Mouse (Mus musculus) gonadal fat pad, adult 2 months (tissue): ENCODE data around the gene St6galnac6. TPM values are rescaled to one million over a fixed set of nuclear protein-coding genes. Genes with fewer than 3 reads are reported as not detected.
A peak's percentile ranks its signal among the peaks of the same experiment; 100 is the strongest.

Experiments
- DNase-seq: peaks from one replicate; pipeline ENCODE4 v3.0.0-alpha.2; 2012; ENCODE audit warnings: low read depth
- polyA plus RNA-seq: library from polyadenylated mRNA; depleted of rRNA; stranded (reverse); fragments of >200 nt; gene quantifications from 2 replicates; pipeline ENCODE4 v1.2.3, GENCODE M21; 2012

Gene St6galnac6
- polyA plus RNA-seq, 1 experiment, result 46.1 TPM

GRCm38 (mm10) chr2:32637778-32638281, 38.3 kb downstream of the St6galnac6 start:
- DNase-seq, result no peak

- DNase-seq, result no peak
These were observed 40.1 kb downstream of the St6galnac6 start for GRCm38 (mm10) chr2:32639632-32640031.

DNA sequence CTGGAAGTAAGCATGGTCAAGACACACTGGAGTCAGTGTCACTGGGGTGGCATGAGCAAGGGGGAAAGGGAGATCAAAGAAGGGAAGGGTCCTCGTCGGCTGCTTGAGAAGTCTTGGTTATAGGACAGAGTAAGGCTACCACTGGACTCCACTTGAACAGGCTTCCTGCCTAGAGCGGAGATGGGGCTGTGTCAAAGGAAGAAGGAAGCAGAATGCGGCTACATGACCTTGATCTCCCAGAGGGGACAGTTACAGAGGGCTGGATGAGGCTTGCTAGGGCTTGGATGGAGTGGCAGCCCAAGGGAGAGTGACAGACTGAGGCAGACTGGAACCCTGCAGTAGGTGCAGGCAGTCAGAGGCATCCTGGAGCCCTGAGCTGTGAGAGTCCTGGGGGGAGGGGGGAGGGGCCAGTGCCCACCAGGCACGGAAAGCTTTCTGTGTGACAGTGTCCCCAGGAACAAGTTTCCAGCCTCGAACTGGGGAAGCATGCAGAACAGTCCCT, 41.1 kb downstream of the St6galnac6 start:
- no peak for DNase-seq

GRCm38 (mm10) chr2:32641810-32642209, 42.3 kb downstream of the St6galnac6 start:
- DNase-seq, result no peak

DNA sequence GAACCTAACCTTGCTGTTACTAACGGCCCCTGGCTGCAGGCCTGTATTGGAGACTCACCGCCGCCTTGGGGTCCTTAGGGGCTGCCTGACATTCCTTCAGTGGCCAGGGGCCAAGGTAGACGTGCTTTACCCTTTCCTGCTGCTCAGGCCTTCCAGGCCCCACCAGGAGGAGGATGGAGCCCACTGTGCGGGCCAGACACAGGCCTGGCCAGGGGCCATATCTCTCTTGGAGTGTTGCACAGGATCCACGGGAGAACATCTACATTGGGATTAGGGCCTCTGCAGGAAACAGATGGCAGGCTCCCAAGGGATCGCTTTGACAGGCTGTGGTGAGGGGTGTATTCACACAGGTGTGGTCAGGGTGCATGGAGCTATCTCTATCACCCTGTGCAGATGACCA, 43.3 kb downstream of the St6galnac6 start:
- DNase-seq, result no peak

DNA sequence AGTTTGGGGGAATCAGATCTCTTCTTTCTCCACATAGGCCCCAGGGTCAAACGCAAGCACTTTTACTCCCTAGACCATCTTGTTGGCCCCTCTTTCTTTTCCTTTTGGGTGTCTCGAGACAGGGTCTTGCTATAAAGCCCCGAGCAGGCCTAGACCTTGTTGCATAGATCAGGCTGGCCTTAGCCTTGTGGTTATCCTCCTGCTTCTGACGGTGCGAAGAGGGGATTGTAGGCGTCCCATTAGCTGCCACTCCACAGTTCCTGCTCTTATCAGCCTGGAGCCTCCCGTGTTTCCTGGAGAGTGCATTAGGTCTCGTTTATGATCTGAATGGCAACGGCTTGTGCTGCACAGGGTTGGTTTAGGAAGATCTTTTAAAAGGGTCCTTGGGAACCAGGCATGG, 44.6 kb downstream of the St6galnac6 start:
- no peak for DNase-seq

GRCm38 (mm10) chr2:32644799-32645475, 45.4 kb downstream of the St6galnac6 start:
- DNase-seq, result no peak

DNA sequence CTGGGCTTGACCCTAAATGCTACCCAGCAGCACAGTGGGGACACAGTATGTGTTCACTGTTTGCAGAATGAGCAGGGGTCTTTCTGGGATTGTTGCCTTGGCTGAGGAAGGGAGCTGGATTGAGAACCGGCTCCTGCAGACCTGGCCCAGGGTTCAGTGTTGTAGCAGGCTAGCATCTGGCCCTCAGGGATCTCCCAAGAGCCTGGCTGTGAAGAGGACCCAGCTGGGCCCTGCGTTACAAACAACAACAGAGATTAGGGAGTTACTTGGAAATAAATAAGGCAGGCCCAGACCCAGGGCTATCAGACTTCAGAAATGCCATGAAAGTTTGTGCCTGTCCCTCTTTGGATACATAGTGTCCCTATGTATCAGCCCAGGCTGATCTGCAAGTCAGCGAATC, 46.1 kb downstream of the St6galnac6 start:
- no peak for DNase-seq

GRCm38 (mm10) chr2:32646379-32647056, 47.0 kb downstream of the St6galnac6 start, which contains the start of gene Eng:
Gene Eng (plus strand): TSS chr2:32646595.
- DNase-seq, result no peak

DNA sequence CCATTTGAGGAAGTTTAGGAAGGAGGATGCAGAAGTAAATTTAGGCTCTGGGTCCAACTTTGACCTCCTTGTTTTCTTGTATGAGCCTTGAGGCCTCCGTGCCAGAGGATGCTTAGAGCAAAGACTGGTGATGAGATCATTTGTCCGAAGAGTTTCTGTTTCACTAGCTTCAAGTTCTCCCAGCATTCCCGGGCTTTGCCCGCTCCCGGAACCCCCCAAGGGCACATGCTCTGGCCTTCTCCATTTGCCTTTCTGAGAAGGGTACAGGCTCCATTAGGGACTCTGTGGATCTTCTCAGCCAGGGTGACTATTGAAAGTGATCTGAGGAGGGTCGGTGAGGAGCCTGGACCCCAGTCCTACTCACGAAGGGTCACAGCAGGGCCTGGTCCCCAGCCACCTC, 47.9 kb downstream of the St6galnac6 start:
- DNase-seq, result no peak

- no peak for DNase-seq
These were observed 54.3 kb downstream of the St6galnac6 start for GRCm38 (mm10) chr2:32653764-32654163.

DNA sequence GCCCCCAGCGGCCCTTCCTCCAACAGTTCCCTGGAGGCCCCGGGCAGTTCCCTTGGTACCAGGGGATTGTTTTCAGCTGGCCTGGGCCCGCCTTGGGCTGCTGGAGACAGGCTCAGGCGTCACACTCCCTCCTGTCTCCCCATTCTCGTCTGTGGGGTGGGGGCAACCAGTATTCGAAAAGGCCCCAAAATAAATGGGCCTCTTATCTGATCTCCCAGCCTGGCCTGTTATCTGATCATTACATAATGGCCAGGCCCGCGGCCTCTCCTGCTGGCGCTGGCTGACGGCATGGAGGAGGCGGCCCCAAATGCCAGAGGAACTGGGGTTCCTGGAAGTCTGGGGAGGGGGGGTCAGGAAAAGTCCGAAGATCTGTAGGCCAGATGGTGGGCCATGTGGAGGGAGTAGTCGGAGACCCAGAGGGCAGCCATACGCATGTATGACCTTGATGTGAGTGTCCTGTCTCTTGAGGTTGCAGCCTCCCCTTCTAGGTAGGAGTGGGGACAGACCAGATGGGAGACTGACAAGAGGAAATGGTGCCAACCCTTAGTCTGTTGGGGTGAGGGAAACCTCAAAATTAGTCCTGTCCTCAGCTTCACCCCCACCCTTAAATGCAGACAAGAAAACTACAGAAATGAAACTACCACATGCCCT, 55.4 kb downstream of the St6galnac6 start:
- no peak for DNase-seq

GRCm38 (mm10) chr2:32655394-32655744, 55.9 kb downstream of the St6galnac6 start:
- DNase-seq, result peak; percentile 73

GRCm38 (mm10) chr2:32655826-32656225, 56.3 kb downstream of the St6galnac6 start:
- no peak for DNase-seq

DNA sequence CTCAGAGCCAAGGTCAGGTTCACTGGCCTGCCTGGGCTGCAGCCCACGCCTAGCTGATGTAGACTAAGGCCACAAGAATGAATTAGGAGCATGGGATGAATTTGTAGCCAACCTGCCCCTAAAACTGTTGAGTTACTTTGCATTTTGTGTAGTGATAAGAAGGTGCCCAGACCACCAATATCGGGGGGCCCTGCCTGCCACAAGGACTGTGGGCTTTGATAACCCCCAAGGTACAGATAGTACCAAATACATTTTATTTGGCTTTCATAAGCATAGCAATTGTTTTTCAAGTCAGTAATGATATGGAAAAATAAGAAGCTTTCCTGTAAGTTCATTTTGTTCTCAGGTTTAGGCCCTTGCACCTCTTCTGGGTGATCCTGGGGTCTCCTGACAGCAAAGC, 59.4 kb downstream of the St6galnac6 start:
- no peak for DNase-seq

- DNase-seq, result no peak
These were observed 62.1 kb downstream of the St6galnac6 start for GRCm38 (mm10) chr2:32661509-32662107.

DNA sequence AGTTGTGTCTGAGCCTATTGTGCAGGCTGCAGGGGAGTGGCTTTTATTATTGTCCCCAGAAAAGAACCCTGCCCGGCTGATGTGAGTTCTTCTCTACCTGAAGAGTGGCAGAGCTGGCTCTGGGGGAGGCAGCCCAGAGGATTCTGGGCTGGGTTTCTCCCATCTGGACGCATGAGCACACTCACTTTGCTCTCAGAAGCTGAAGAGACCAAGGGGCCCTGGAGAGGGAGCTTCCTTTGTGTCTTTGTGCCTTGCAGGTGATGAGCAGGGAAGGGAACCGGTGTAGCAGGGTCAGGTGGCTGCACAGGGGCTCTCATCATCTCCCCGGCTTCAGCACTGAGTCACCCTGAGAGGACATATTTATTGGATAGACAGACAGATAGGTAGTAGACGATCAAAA, 62.8 kb downstream of the St6galnac6 start:
- DNase-seq, result no peak

- DNase-seq, result no peak
These were observed 65.8 kb downstream of the St6galnac6 start for GRCm38 (mm10) chr2:32665345-32665744.

DNA sequence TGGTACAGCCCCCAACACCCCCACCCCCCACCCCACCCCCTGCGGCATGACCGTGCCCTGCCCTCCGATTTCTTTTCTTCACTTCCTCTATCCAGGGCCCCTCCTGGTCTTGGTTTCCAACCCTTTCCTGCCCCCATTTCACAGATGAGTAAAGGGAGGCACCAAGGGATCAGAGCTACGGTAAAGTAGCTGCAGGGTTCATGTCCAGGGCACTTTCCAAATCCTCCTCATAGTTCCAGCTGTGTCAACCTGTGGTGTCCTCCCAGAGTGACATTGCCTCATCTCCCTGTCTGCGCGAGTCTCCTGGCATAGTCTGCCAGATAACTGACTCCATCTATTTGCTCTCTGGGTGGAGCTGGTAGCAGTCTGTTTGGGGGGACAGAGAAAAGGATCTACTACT, 66.3 kb downstream of the St6galnac6 start:
- DNase-seq, result no peak

GRCm38 (mm10) chr2:32667775-32668174, 68.3 kb downstream of the St6galnac6 start:
- no peak for DNase-seq

GRCm38 (mm10) chr2:32668176-32668575, 68.7 kb downstream of the St6galnac6 start:
- no peak for DNase-seq

GRCm38 (mm10) chr2:32669876-32670275, 70.4 kb downstream of the St6galnac6 start:
- DNase-seq, result no peak
